Mouse (Mus musculus) layer of hippocampus, adult 2 months (tissue): Measurements from ENCODE around the gene Exosc5. TPM values are rescaled to one million over a fixed set of nuclear protein-coding genes. Genes with fewer than 3 reads are reported as not detected.

Experiments used
- DNase-seq, 2 experiments: peaks; one replicate each; pipeline ENCODE4 v3.0.0; 2022; ENCODE audit warnings: low spot score in 2 of 2
- H3K27ac ChIP-seq: fragments of 200-600 bp; 2 replicates; pipeline ENCODE4 v1.8.1; 2022
- H3K4me3 ChIP-seq: fragments of 200-600 bp; 2 replicates; pipeline ENCODE4 v1.8.1; 2022; ENCODE audit warnings: mild to moderate bottlenecking
- CTCF ChIP-seq: fragments of 200-600 bp; conservative IDR thresholded peaks from 2 replicates; pipeline ENCODE4 v1.8.1; 2022; ENCODE audit warnings: antibody characterized with exemption, mild to moderate bottlenecking, moderate library complexity
- total RNA-seq, 2 experiments: library from RNA; stranded (reverse); gene quantifications; 2 replicates each; pipeline ENCODE4 v1.2.3; 2021

The Exosc5 gene
- total RNA-seq, 2 experiments from 2014 or later: 26.9 to 28.1 TPM

GRCm38 (mm10) chr7:25623857-25624370 lies 35.0 kb upstream of the Exosc5 start:
- TF ChIP-seq CTCF: no peak
- no peak overlapping the region for H3K27ac ChIP-seq
- H3K4me3 ChIP-seq: no peak overlapping the region
- DNase-seq: no peak

- Histone ChIP-seq H3K4me3 (no peak overlapping the region), H3K27ac (no peak overlapping the region)
- TF ChIP-seq CTCF: no peak
- DNase-seq: no peak
These were observed 34.1 kb upstream of the Exosc5 start for GRCm38 (mm10) chr7:25624851-25625250.

GRCm38 (mm10) chr7:25625594-25626250 lies 33.2 kb upstream of the Exosc5 start:
- no peak overlapping the region for H3K4me3 ChIP-seq
- H3K27ac ChIP-seq: peak overlapping the region; percentile 84; the same call in 1 of the 2 replicates
- peak; percentile 69 for TF ChIP-seq CTCF
- DNase-seq: no peak

GRCm38 (mm10) chr7:25626509-25627430 lies 32.2 kb upstream of the Exosc5 start, which contains the start of gene B3gnt8:
Gene B3gnt8 (plus strand): TSS chr7:25626654.
- DNase-seq: no peak
- no peak for TF ChIP-seq CTCF
- Histone ChIP-seq H3K27ac (peak within 1 kb of the TSS; percentile 84), H3K4me3 (peak within 1 kb of the TSS; percentile 35; the same call in 1 of the 2 replicates)

- no peak for TF ChIP-seq CTCF
- no peak for DNase-seq
- H3K4me3 ChIP-seq: peak overlapping the region; percentile 35; the same call in 1 of the 2 replicates
- peak overlapping the region; percentile 84 for H3K27ac ChIP-seq
These were observed 31.3 kb upstream of the Exosc5 start for GRCm38 (mm10) chr7:25627431-25628322.

- DNase-seq: no peak
- no peak for TF ChIP-seq CTCF
- H3K27ac ChIP-seq: no peak overlapping the region
- H3K4me3 ChIP-seq: no peak overlapping the region
These were observed 30.7 kb upstream of the Exosc5 start for GRCm38 (mm10) chr7:25628323-25628620.

GRCm38 (mm10) chr7:25632679-25633078 lies 26.3 kb upstream of the Exosc5 start:
- Histone ChIP-seq H3K4me3 (no peak overlapping the region), H3K27ac (no peak overlapping the region)
- no peak for DNase-seq
- no peak for TF ChIP-seq CTCF

- Histone ChIP-seq H3K27ac (no peak overlapping the region), H3K4me3 (no peak overlapping the region)
- DNase-seq: no peak
- no peak for TF ChIP-seq CTCF
These were observed 22.6 kb upstream of the Exosc5 start for GRCm38 (mm10) chr7:25636373-25636772.

- no peak for TF ChIP-seq CTCF
- H3K4me3 ChIP-seq: no peak overlapping the region
- no peak overlapping the region for H3K27ac ChIP-seq
- DNase-seq: no peak
These were observed 21.9 kb upstream of the Exosc5 start for GRCm38 (mm10) chr7:25637099-25637498.

- H3K27ac ChIP-seq: no peak overlapping the region
- no peak for TF ChIP-seq CTCF
- no peak for DNase-seq
- no peak overlapping the region for H3K4me3 ChIP-seq
These were observed 19.2 kb upstream of the Exosc5 start for GRCm38 (mm10) chr7:25639754-25640153.

GRCm38 (mm10) chr7:25644136-25644535 lies 14.8 kb upstream of the Exosc5 start:
- Histone ChIP-seq H3K27ac (no peak overlapping the region), H3K4me3 (no peak overlapping the region)
- DNase-seq: no peak
- no peak for TF ChIP-seq CTCF

- no peak for DNase-seq
- TF ChIP-seq CTCF: no peak
- no peak overlapping the region for H3K4me3 ChIP-seq
These were observed 14.3 kb upstream of the Exosc5 start for GRCm38 (mm10) chr7:25644631-25645030.

More at GRCm38 (mm10) chr7:25644631-25645030, 14.3 kb upstream of the Exosc5 start:
- no peak overlapping the region for H3K27ac ChIP-seq
